Mouse (Mus musculus) embryo, embryonic 9.5 days (tissue): ENCODE measurements at regions not wholly inside any gene's neighbourhood (a gene's known extent, or its start where the extent isn't known, plus 50 kb on each side); places are given as distances from the start of the nearest gene placed in this dataset.
"Not testable (repeated sequence)": the region's sequence is repeated elsewhere in the genome, so short reads cannot be mapped to it uniquely, and the experiment has no call there.

ENCODE experiments used
- DNase-seq: peaks from one replicate; pipeline ENCODE4 v3.0.0-alpha.2; 2017; ENCODE audit errors: extremely low spot score

DNA sequence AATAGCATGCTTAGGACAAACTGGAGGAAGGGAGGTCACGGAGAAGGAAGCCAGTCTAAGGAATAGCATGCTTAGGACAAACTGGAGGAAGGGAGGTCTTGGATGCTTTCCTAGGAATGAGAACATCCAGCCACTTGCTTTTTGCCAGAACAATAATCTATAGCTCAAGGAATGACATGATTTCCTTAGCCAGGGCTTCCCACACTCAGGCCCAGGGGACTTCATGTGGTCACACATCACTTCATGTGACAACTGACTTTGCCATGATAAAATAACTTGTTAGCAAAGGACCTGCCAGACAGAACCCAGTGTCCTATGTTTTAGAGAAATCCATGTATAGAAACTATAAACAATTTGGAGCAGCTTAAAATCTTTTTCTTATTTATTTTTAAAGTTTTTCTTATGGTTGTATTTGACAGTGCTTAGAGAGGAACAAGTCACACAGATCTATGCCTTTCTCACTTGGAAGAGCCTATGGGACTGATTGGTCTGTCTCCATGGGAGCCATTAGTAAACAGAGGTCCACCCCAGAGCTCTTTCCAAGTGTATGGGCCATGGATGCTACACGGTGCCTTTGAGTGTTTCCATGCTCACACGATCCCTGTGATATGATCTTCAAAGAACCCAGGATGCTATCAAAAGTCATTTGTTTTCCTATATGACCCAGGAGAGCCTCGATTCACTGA lies 153.3 kb upstream of the Unc93a2 start:
- DNase-seq = no peak

DNA sequence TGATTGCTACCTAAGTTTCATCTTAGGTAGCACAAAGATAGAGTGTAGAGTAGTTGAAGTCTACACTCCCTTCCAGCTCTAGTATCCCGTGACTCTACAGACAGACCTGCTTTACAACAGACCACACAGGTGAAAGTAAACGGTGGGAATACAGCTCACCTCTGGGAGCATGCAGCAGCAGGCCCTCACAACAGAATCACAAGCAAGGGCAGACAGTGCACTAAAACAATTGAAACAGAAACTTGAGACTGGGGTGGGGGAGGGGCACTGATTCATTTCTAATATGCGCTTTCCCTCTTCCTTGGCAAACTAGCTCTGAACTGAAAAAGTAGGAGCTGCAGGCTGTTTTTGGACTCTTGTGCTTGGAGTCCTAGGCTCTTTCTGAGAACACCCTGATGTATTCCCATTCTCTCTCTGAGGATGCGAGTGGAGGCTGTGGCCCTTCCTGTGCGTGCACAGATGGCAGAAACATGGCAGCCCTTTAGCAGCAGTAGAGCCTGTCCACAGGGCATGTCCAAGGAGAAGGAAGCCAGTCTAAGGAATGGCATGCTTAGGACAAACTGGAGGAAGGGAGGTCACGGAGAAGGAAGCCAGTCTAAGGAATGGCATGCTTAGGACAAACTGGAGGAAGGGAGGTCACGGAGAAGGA lies 152.5 kb upstream of the Unc93a2 start:
- no peak for DNase-seq

DNA sequence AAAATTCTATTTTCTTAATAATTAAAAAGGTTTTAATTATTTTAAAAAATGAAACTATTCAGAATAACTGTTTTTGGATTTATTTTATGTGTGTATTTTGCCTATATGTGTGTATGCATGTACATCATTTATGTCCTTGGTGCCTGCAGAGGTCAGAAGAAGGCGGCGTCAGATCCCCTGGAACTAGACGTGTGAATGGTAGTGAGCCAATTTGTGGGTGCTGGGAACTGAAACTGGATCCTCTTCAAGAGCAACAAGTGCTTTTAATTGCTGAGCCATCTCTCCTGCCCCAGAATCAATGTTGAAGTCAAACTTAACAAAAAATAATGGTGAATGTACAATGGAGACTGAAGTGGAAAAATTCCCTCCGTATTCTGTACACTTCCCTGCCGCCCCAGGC lies 151.9 kb upstream of the Unc93a2 start:
- no peak for DNase-seq

DNA sequence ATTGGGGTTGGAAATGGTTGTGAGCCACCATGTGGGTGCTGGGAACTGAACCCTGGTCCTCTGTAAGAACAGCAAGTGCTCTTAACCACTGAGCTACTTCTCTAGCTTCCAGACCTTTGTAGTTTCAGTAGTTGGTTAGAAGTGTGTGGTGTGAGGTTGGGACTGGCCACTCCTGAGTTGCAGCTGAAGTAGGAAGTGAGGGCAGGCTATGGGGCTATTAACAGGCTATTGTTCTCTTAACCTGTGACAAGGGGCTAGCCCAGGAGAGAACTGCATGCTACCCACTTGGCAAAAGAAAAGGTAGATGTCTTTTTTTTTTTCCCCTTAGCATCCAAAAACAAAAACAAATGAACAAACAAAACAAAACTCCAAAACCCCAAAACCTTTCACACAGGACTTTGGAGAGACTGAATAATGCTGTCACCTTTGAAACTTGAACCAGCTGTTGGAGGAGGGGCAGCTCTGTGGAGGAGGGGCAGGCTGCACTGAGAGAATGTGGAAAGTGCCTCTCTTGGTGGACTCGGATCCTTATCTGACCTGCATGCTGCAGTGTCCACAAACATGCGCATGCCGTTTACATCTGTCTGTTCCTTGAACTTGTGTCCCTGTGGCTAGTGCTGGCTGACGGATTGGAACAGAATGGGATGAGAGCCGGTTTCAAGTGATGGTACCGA lies 149.3 kb upstream of the Unc93a2 start:
- no peak for DNase-seq

DNA sequence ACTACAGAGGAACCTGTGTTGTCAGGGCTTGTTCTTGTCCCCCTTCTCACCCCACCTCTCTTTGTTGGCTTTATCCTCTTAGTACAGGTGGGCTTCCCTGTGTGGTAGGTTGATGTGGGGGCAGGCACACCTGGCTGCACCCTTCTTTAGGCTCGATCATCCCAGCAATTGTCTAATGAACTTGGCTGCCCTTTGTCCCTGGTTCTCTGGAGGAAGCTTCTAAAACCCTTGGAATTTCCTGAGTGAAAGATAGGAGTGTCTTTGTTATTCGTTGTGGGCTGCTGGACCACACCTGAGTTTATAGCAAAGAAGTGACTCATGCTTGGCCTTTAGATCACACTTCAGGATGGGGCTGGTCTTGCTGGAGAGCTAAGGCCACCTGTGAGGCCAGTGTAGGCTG lies 148.3 kb upstream of the Unc93a2 start:
- DNase-seq = no peak

DNA sequence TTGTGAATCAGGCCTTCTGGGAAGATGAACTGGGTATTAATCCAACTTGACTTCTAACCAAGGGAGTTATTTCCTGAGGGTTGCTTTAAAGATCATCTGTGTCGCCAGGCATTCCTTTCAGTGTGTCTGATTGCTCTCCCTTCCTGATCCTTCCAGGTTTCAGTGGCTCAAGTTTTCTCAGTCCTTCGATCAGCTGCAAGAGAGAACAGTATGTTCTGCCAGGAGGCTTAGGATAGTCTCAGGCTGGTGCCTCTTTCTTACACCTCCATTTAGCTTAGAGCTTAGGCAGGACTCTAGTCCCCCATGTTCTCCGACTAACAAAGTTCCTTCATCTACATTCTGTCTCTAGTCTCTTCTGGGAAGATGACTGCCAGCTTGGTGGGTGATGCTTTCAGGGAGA lies 147.4 kb upstream of the Unc93a2 start:
- DNase-seq = no peak

DNA sequence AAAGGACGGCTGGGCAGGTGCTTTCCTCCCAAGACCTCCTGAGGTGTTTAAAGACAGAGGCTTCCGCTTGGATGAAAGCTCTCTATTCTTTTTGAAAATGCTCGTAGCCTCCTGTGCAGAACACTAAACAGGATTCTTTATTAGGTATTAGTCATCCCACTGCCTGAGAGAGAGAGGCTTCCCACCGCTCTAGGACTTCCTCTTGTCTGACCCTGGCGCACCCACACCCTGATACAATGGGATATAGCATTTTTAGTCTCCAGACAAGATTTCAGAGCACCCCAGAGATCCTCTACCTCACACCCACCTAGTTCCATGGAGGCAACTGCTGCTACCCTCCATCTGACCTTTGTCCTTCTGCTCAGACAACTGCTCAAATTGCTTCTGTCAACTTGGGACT lies 144.0 kb upstream of the Unc93a2 start:
- no peak for DNase-seq

DNA sequence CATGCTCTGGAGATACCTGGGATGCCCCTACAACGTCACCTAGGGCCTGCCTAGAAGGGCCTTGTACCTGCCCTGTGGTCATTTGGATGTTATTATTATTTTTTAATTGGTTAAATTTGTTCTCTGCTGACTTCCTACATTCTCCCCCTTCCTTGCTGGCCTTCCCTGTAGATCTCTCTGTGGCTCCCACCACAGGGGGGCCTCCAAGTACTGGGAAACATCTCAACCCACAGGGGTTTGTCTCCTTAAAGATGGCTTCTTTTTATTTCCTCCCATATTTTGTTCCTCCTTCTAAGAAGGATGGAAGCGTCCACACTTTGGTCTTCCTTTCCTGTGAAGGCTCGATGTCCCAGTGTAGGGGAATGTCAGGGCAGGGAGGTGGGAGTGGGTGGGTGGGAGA lies 142.4 kb upstream of the Unc93a2 start:
- DNase-seq = no peak

DNA sequence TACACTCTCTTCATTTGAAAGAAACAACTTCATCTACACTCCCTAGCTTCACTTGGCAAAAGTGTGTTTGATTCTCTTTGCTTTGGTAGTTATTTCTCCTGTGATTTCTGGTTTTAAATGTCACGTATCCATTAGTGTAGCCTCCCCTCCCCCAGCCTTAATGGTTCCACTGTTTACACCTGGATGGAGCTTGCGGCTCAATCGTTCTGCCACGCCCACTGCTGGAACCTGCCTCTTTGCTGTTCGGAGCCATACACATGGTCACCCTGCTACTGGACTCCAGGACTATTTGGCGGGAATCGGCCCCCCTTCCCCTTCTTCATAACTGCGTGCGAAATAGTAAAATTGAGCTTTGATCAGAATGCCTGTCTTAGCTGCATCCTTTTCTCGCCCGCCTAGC lies 139.2 kb upstream of the Unc93a2 start:
- DNase-seq = not testable (repeated sequence)

DNA sequence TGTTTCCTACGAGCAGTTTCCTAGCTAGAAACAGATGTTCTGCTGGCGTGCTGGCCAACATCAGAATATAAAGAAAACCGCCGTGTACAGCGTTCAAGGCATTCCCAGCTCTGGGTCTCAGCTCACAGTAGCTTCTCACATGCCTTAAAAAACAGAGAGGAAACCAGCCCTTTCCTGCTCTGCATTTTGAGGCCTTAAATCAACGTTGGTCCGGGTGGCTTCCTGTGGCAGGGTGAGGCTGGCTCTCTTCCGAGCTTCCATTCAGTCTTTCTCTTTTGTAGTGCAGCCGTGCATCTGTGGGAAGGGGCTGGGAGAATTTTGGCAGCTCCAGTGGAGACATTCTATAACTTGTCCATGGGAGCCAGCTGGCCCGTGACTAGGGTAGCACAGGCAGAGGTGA lies 135.9 kb upstream of the Unc93a2 start:
- no peak for DNase-seq
